Mouse (Mus musculus): ENCODE measurements around the gene Mier2.

Mier2 gene

DNA sequence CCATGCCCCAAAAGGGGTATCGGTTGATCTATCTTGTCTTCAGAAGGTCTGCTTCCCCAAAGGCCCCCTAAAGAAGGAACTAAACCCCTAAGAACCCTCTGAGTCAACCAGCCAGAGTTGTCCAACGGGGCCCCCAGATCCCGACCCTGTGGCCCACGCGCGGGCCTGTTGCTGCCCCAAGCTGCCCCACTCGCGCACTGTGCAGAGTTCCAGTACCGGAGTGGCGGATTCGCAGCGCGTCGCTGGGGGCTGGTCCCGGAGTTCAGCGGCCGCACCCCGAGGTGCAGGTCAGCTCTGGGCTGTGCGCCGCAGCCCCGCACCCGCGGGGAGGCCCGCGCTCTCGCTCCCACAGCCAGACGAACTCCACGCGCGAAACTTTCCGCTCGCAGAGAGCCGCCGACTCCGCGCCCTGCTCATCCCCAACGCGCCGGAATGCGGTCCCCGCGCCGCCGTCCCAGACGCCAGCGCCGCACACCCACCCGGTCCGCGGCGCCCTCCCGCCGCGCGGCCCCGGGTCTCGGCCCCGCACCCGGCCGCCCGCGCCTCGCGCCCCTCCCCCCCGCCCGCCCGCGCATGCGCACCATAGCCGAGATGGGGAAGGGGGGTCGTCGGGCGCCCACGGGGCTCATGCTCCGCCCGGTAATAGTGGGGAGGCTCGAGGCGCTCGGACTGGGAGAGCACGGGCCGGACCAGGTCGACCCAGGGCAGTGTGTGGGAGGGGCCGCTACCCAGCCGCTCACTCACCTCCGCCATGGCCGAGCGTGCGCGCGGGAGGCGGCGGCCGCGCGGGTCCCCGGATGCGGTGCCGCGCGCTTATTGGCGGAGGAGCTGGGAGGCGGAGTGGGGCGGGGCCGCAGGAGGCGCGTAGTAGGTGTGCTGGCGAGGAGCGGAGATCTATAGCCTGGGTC, at the start of gene Mier2:
Gene Mier2, minus strand, starts transcription at position 870 of the 908 bp plus-strand sequence.
- DNase-seq (ENCODE audit: low spot score in 2 of 2): peak; percentile 64 to 76

DNA sequence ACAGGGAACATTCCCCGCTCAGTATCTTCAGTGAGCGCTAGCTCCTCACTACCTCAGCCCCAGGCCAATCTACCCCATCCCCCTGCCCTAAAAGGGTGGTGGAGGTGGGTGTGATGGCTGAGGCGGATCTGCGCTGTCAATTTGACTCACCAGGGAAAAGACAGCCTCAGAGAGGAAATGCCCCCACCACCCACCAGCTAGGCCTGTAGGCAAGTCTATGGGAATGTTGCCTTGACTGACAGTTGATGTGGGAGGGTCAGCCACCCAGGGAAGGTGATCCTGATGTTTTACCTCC, 42.9 kb upstream of the Mier2 start:
- no peak for DNase-seq (ENCODE audit: low spot score in 2 of 2)

DNA sequence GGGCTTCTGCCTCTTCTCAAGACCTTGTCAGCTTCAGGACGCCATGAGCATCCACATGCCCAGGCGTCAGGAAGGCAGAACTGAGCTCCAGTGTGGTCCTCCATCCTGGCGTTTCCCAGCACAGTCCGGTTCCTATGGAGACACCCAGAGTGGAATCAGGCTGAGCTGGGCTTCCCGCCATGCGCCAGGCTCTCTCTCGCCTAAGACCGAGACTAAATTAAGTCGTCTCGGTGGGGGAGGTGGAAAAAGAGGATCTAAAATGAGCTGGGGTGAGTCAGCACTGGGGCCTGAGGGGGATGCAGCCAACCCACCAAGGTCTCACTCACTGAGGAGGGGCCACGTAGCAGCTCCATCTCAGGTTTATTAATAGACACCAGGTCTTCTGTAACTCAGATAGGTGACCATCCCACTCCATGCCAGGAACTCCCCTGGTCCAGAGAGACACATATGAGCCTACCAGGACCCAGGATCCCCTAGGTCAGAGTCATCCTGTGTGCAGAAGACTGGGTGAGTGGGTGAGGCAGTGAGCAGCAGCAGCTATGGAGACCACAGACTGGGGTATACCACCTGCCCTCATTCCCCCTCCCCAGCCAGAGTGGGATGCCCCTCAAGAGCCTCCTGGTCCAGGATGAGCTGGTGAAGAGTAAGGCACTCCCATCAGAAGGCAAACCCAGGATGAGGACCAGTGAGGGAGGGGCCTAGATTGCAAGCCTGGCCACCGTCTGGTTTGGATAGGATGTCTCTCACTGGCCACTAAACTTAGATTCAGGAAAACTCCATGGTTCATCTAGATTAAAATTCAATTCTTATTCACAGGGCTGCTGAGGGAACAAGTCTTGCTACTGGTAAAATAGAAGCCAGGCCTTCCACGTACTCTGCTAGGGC, 42.3 kb upstream of the Mier2 start:
- no peak for DNase-seq (ENCODE audit: low spot score in 2 of 2)

DNA sequence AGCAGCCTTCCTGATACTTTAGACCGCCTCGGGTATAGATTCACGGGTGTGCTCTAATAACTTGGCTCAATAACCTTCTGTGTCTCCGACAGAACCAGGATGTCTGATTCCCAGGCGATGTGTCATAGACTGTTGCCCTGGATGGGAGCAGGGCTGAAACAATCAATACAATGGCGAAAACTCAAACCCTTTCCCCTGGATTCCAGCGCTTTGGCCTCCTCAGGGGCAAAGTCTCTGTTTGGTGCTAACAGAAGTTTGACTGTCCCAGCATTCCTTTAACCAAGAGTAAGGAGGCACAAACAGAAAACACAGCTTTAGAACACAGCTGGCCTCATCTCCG, 40.6 kb upstream of the Mier2 start:
- DNase-seq (ENCODE audit: low spot score in 2 of 2): no peak

DNA sequence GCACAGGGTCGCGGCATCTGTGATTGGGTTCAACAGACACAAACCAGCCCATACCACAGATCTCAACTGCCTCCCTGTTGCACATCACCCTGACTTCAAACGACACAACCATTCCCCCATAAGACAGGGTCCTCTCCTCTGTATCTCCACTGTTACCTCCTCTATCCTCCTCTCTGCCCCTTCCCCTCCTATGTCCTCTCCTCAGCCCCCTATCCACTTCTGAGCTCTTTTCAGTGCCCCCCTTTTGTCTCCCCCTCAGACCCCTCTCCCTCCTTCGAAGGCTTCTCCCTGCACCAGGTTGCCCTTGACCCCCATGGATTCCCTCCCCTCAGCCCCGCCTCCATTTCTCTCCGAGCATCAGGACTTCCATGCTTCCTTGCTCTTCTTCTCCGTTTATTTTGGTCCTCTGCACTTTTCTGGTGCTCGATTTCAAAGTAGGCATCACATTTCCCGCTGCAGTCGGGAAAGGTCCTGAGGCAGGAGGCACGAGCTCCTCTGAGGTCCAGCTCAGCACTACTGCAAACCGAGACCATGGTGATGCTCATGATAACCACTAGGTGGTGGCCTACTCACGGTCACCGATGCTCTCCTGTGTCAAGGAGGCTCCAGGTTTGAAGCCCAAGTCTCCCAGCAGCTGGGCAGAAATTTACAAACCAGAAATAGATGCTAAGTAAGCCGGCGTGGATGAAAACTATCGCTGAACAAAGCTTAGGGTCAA, 40.0 kb upstream of the Mier2 start:
- peak; percentile 26 to 29 for DNase-seq (ENCODE audit: low spot score in 2 of 2)

DNA sequence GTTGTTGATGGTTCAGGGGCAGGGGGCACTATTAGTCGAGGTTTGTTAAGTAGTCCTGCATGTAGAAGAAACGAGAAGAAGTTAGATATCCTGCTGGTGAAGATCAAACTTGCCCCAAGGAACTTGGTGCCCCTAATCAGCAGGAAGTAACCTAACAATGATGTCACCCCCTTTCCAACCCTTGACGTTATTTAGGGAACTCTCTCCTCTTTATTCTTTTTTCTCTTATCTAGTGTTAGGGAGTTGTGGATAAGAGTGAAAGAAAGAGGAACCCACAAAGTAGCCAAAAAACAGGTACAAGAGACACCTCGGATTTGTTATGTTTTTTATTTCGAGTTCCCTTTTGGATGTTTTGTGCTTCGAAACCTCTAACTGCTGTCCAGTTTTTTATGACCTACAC, 39.1 kb upstream of the Mier2 start:
- DNase-seq (ENCODE audit: low spot score in 2 of 2): no peak

DNA sequence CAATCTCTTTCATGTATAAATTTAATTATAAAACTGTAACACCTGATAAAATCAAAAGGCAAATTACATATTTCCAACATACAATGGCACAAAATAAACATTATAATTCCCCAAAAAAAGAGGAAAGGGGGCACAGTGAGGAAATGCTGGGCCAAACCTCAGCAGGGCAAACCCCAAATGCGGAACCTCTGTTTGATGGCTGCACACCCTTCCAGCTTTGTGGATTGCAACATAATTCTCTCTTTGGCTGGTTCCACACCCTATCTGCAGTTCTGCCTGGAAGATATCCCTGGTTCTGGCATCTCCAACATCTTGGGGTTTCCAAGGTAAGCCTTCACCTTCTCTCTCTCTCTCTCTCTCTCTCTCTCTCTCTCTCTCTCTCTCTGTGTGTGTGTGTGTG, 35.7 kb upstream of the Mier2 start:
- DNase-seq (ENCODE audit: low spot score in 2 of 2): no peak

DNA sequence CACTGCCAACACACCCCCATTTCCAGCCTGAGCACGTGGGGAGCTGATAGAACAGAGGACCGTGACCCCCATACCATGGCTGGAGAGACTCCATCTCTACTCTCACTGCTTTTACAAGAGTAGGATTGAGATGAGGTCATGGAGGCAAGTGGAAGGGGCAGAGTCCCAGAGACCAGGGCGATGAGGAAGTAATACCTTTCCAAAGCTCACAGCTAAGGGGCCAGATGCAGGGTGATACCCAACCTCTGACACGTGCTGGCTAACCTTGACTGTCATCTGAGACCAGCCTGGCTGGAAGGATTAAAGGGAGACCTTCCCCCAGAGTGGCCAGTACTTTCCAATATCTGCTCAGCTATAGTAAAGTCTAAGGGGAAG, 32.7 kb upstream of the Mier2 start:
- no peak for DNase-seq (ENCODE audit: low spot score in 2 of 2)

DNA sequence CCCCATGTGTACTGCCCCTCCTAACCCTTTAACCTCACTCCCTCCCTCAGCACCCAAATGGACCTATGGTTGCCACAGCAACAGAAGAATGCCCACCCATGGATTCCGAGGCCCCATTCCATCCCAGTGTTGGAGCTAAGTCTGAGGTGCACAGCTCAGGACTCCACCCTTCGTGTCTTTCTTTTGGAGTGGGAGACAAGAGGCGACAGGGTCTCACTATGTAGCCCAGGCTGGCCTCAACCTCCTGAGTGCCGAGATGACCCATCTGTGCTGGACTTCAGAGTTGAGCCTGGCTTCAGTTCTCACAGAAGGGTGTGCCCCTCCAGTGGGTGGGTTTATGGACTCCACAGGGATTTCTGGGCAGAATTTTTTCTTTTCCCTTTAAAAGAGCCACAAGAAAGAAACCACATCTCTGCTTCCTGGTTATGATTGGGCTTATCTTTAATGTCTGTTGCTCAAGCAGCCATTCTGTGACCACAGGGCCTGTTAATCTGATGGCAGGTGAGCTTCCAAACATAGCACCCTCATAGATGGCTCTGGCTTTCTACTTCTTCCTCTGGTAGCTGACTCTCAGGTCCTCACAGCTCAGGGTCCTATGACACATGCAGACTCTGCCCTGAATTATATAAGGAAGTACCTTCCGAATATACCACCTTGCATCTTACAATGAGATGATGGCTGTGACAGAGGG, 32.2 kb upstream of the Mier2 start, which contains the start of gene Theg:
Gene Theg, minus strand, starts transcription at position 271 of the 691 bp plus-strand sequence.
- DNase-seq (ENCODE audit: low spot score in 2 of 2): no peak

DNA sequence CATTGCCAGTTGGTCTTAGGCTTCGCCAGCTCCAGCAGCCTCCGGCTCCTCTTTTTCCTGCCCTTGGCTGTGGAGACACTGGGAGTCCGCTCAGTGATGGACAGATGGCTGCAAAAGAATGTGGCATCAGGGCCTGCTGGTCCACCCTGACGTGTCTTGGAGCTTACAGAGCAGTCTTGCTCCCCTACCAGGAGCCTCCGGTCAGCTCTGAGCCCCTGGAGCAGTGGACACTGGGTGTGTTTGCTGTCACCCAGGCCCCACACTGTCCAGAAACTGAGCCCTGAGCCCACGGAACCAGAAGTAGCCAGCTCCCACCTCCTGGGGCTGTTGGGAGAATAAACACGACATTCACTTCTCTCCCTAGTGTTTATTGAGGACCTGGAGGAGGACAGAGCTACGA, 31.2 kb upstream of the Mier2 start:
- no peak for DNase-seq (ENCODE audit: low spot score in 2 of 2)

DNA sequence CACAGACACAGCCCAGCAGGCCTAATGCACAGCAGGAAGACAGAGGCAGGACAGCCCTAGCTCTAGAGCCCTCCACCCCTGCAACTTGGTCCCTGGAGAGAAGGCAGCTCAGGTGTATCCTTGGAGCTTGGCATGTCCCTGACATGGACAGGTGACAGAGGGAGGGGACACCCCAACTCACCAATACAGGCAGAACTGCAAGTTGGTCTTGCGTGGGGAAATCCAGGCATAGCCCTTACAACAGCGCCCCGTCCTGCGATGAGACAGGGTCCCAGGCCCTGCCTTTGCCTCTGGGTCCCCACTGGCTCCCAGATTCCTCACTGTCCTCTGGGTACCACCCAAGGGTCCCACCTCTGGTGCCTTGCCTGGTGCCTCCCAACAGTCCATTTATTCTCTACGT, 30.7 kb upstream of the Mier2 start:
- DNase-seq (ENCODE audit: low spot score in 2 of 2): no peak

DNA sequence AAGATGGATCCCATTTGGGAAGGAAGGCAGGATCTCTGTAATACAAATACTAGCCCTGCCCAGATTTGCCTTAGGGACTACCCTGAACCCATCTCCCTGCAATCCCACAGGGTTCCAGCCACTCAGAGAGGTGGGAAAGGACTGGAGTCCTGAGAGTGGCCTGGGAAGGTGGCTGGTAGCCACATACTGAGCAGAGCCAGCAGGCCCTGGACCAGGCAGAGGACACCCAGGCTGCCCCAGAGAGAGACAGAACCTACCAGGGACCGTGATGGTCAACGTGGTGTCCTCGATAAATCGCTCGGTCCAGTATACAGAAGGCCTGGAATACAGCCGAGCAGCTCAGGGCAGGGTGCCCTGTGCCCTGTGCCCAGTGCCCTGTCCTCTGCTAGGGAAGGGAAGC, 30.1 kb upstream of the Mier2 start:
- DNase-seq (ENCODE audit: low spot score in 2 of 2): no peak

DNA sequence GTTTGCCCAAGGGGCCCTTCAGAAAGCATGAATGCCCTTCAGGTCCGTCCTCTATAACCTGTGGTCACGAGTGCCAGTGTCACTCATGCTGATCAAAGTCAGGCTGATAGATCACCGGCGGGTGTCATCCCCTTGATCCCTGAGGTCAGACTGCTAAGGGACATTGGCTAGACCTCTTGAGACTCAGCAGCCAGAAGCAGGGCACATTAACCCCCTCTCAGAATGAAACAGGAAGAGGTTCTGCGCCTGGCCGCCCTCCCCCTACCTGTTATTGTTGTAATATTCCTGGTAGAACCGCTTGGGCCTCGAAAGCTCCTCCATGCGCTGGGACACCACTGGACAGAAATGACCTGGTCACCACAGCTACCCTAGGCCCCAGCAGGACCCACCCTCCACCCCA, 29.4 kb upstream of the Mier2 start:
- DNase-seq (ENCODE audit: low spot score in 2 of 2): no peak

DNA sequence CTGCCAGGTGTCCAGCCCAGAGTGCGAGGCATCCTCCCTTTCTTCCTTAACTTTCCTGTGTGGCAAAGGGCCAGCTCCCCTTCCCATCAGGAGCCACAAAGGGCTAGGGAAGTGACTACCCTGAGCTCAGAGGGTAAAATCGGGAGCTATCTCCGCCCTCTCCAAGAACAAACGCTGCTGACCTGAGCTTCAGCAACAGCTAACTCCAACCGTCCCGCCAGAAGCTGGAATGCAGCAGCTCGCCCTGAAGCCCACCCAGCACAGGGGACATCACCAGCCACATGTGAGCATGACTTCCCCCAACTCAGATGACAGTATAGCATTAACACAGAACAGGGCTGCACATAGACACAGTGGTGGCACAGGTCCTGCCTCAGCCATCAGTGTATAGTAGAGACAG, 29.0 kb upstream of the Mier2 start:
- no peak for DNase-seq (ENCODE audit: low spot score in 2 of 2)

DNA sequence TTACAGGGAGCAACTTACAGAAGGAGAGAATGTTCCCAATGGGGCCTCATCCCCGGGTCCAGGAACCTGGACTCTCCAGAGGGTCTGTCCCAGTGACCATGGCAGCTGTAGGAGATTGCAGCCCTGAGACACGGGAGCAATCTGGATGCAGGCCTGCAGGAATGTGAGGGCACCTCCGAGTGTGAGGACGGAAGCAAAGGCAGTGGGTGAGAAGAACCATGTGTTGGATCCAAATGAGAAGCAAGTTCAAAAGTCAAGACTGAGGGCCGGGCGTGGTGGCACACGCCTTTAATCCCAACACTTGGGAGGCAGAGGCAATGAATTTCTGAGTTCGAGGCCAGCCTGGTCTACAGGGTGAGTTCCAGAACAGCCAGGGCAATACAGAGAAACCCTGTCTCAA, 26.5 kb upstream of the Mier2 start:
- DNase-seq (ENCODE audit: low spot score in 2 of 2): no peak

DNA sequence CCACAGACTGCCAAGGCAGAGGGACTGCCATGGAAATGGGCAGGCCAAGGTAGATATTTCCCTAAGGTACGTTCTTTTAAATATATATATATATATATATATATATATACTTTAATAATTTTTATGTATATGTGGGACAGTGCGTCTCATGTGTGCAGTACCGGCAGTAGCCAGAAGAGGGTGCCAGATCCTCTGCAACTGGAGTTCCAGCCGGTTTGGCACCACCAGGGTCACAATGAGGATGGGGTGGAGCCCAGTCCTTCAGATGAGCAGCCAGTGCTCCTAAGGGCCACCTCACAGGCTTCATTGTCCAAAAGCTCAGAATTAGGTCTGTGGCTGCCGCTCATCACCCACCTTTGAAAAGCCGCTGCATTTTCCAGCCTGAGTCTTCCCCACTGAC, 25.8 kb upstream of the Mier2 start:
- DNase-seq (ENCODE audit: low spot score in 2 of 2): no peak

DNA sequence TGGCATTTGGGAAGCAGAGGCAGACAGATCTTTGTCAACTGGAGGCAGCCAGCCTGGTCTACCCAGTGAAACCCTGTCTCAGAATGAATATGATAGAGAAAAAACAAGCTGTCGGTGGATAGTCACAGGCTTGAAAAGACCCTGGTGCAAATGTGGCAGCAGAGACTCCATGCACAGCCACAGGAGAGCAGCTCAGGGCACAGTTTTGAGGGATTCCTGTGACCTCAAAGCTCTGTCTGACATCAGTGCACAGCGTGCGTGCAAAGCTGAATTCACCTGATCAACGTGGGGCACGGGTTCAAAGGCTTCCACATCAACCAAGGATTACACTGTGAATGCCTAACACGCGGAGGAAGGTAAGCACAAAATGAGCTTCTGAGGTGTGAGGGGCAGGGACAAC, 25.4 kb upstream of the Mier2 start:
- DNase-seq (ENCODE audit: low spot score in 2 of 2): no peak

DNA sequence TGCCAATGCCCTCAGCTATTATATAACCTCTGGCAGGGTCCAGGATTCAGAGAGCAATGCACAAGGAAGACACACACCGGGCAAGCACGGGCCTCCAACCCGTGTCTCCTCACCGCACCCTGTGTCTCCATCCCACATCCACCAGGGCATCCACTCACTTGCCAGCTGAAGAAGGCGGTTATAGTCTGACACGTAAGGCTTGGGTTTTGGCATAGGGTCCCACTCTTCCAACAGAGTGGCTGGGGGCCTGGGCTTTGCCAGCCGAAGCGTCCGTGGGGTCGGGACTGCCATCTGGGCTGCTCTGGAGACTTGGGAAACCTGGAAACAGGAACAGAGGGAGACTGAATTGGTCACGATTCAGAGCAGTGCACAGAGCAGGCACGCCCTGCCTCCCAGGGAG, 24.8 kb upstream of the Mier2 start:
- DNase-seq (ENCODE audit: low spot score in 2 of 2): no peak

DNA sequence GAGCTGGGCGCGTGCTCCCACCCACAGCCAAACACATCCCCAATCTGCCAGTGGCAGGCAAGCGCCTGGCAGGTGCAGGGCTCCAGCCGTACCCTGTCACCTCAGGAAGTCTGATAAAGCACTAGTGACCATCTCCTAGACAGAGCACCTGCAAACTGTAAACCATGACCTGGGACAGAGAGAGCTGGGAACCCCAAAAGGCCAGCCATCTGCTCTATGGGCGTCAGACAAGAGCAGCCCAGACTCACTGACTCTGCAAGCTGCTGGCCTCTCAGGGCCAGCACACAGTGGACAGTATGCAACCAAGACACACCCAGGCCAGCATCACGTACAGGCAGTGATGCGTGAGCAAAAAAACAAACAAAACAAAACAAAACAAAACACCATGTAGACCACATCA, 23.9 kb upstream of the Mier2 start:
- DNase-seq (ENCODE audit: low spot score in 2 of 2): no peak

DNA sequence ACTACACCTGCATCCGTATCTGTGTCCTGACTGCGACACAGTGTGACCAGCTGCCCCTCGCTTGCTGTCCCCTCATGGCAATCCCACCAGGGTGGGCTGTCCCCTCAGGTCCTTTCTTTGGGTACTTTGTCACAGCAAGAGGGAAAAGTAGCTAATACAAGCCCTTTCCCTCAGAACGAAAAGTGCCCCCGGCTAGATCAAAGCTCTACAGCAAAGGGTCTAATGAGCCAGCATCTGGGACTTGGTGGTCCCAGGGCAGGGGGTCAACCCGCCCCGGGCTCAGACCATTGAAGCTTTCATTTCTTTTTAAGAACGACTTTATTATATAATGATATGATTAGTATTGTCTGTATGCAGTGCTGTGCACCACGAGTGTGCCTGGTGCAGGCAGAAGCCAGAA, 23.3 kb upstream of the Mier2 start:
- DNase-seq (ENCODE audit: low spot score in 2 of 2): no peak

DNA sequence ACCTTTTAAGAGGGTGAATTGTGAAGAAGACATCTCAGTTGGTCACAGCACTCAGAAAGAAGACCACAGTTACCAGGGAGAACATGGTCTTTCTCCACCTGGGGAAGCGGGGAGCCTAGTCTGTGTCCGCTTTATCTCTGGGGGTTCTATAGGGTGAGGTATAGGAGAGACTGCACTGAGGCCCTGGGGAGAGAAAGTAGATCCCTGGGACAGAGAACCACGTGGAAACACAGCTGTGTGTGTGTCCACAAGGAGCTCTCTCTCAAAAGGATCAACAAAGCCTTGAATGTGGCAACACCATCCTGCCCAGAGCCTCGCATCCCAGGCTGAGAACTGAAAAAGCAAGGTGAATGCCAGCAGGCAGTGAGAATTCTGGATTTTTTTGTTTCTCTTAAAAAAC, 22.4 kb upstream of the Mier2 start:
- no peak for DNase-seq (ENCODE audit: low spot score in 2 of 2)

DNA sequence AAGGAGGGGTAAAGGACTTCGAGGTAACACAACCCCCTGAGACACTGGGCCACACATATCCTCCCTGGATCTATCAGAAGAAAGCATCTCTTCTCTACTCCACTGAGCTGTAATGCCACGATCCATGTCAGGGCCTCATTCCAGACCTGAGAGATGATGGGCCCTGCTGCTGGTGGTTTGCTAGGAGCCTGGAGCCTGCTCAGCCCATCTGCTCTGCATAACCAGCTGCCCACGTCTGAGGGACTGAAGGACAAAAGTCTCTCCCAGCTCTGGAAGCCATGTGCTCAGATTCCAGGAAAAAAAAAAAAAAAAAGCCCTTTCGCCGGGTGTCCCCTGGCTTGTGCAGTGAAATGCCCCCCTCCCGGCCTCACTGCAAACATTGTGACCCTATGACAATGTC, 20.8 kb upstream of the Mier2 start:
- no peak for DNase-seq (ENCODE audit: low spot score in 2 of 2)

Measured in urinary bladder, postnatal 36 days (tissue).